Mouse (Mus musculus) inflammation-experienced regulatory T-cells, adult 16 weeks (primary cell): Measurements from ENCODE around the gene Gm11239. TPM values are rescaled to one million over a fixed set of nuclear protein-coding genes. Genes with fewer than 3 reads are reported as not detected.

Experiments
- polyA plus RNA-seq: library from polyadenylated mRNA; unstranded; fragments of 100-300 nt; shearing (Covaris generic); gene quantifications from one replicate; pipeline ENCODE4 v1.2.1, GENCODE M21; 2017

Gm11239 gene
- not detected for polyA plus RNA-seq

DNA sequence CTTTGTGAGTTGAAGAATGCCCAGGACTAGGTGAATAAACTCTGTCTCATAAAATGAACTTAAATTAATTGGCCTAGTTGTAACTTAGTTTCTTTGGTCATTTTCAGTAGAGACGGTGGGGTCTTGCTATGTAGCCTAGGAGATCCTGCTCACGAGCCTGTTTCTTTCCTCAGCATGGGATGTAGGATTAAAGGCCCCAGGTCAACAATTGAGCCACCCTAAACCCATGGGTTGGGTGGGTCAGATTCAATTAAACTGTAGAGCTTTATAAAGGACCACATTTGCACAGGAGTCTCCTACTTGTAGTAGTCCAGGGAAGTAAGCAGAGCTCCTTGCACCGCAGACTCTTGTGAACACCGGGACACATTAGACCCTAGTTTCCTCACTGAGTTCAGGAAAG lies at the start of gene Gm11239:
Gm11239 (plus strand) TSS at position 301 of the 400 bp plus-strand sequence.

DNA sequence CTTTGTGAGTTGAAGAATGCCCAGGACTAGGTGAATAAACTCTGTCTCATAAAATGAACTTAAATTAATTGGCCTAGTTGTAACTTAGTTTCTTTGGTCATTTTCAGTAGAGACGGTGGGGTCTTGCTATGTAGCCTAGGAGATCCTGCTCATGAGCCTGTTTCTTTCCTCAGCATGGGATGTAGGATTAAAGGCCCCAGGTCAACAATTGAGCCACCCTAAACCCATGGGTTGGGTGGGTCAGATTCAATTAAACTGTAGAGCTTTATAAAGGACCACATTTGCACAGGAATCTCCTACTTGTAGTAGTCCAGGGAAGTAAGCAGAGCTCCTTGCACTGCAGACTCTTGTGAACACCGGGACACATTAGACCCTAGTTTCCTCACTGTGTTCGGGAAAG lies 45.5 kb upstream of the Gm11239 start, which contains the start of gene Gm11237:
Gm11237 (plus strand) TSS at position 301 of the 400 bp plus-strand sequence.

DNA sequence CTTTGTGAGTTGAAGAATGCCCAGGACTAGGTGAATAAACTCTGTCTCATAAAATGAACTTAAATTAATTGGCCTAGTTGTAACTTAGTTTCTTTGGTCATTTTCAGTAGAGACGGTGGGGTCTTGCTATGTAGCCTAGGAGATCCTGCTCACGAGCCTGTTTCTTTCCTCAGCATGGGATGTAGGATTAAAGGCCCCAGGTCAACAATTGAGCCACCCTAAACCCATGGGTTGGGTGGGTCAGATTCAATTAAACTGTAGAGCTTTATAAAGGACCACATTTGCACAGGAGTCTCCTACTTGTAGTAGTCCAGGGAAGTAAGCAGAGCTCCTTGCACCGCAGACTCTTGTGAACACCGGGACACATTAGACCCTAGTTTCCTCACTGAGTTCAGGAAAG lies 30.3 kb upstream of the Gm11239 start, which contains the start of gene Gm11236:
Gm11236 (plus strand) TSS at position 301 of the 400 bp plus-strand sequence.

DNA sequence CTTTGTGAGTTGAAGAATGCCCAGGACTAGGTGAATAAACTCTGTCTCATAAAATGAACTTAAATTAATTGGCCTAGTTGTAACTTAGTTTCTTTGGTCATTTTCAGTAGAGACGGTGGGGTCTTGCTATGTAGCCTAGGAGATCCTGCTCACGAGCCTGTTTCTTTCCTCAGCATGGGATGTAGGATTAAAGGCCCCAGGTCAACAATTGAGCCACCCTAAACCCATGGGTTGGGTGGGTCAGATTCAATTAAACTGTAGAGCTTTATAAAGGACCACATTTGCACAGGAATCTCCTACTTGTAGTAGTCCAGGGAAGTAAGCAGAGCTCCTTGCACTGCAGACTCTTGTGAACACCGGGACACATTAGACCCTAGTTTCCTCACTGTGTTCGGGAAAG lies 15.1 kb downstream of the Gm11239 start, which contains the start of gene Gm428:
Gm428 (plus strand) TSS at position 301 of the 400 bp plus-strand sequence.

Other genes with a start within 250 kb of the Gm11239 start
- gene Gm11238, start 60.5 kb upstream of the Gm11239 start, polyA plus RNA-seq: not detected
- not detected for gene Gm11237, start 45.4 kb upstream of the Gm11239 start, polyA plus RNA-seq
- gene Gm11236, start 30.2 kb upstream of the Gm11239 start, polyA plus RNA-seq: not detected
- gene Gm428, start 15.2 kb downstream of the Gm11239 start, polyA plus RNA-seq: not detected
- gene Rasef, start 122.6 kb downstream of the Gm11239 start, polyA plus RNA-seq: not detected
- not detected for gene Gm11758, start 207.9 kb downstream of the Gm11239 start, polyA plus RNA-seq
- gene Gm11757, start 222.8 kb downstream of the Gm11239 start, polyA plus RNA-seq: not detected
- not detected for gene Gm13871, start 237.6 kb downstream of the Gm11239 start, polyA plus RNA-seq